Mouse (Mus musculus) heart, adult 18-20 months (tissue): ENCODE measurements around the gene Habp2. TPM values are rescaled to one million over a fixed set of nuclear protein-coding genes. Genes with fewer than 3 reads are reported as not detected.

Source experiments
- DNase-seq, 2 experiments: peaks; one replicate each; pipeline ENCODE4 v3.0.0; 2021 to 2022; ENCODE audit warnings: mixed read lengths in 1 of 2
- total RNA-seq, 2 experiments: library from RNA; stranded (reverse); gene quantifications; 2 replicates each; pipeline ENCODE4 v1.2.3; 2021

Gene Habp2
- total RNA-seq, 2 experiments from 2014 or later = not detected

GRCm38 (mm10) chr19:56363721-56364460 is 77.0 kb downstream of the Habp2 start:
- no peak for DNase-seq

DNA sequence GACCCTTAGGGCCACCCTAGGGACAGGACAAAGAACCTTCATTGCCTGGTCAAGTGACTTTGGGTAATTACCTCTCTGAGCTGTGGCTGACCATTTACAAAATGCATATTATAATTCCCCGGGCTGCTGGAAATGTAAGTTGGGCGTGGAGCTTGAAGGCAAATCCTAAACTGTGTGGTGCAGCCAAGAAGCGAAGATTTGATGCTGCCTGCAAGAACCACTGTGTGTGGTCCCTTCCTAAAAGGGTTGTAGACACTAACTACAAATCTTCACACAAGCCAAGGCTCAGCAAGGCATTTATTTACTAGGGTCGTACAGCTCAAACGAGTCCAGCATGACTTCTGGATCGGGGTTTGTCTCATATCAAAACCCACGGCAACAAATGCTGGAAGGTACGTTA is 77.6 kb downstream of the Habp2 start:
- no peak for DNase-seq

DNA sequence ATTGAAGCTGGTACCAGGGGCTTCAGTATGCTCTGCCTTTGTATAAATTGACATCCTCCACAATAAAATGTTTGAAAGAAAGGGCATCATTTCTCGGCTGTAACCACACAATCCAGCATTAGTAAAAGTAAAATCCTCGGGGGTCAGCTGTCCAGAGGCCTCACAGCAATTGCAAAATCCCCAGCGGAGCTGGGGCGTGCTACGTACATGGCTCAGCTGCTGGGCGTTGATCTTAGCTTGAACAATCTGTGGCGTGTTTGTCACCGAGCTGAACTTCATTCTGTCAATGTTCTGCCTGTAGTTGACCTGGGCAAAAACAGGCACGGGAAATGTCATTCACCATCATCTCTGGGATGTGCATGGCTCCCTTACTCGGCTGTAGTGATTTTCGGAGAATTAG is 79.2 kb downstream of the Habp2 start:
- peak in 1 of 2 experiments; percentile 27 for DNase-seq

DNA sequence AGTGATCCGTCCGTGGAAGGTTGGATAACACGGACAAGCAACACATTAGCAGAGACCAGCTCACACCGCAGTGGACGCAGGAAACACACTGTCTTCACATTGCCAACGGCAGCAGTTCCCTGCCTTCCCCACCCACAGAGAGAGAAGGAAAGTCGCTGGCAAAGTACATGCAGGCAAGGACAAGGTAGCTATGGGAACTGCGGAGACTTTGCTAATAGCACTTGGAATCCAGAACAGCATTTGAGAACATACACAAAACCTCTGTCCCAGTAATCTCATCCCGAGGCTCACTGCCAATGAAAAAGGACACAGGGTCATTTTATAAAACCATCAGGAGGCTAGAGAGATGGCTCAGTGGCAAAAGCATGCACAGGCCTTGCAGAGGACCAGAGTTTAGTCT is 79.7 kb downstream of the Habp2 start:
- peak in 1 of 2 experiments; percentile 31 for DNase-seq

DNA sequence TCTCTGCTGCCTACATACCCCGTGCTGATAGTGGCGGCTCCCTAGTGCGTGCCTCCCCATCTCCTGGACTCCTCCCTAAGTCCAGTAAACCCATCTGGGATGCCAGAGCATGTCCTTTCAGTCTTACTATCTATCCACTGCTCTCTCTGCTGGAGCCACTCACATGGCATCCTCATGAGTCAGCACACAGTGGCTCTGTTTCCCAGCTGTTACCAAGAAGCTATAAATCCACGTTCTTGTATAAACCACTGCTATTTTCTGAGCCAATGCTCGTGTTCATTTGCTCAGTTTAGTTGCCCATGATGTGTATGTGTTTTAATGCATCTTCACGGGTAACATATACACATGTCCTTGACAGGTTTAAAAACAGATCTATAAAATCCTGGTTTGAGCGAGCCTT is 80.8 kb downstream of the Habp2 start:
- DNase-seq = no peak

DNA sequence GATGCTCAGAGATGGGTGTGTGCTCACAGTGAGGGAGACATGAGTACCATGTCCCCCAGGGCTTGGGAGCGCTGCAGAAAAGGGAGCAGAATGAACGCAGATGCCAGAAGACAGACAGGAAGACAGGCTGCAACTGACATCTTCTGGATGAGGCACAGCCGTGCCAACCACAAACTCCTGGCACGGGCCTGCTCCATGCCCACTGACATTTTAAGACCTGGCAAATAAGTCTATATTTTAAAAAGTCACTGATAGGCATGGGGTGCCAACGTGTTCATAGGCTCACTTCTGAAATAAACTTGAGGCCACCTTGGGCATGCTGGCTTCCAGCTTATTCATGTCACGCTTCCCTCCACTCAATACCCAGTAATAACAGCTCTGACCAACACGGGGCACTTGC is 82.0 kb downstream of the Habp2 start:
- DNase-seq = no peak

Other genes starting within 250 kb of the Habp2 start
- 100 to 1,000 TPM; 379 to 400 TPM for gene Nrap, start 102.9 kb downstream of the Habp2 start, total RNA-seq
- 10 to 100 TPM in 1 of 2 experiments, 1 to 10 TPM in 1; 9.1 to 12.2 TPM for gene Casp7, start 110.0 kb downstream of the Habp2 start, total RNA-seq
- not detected for gene Plekhs1, start 174.5 kb downstream of the Habp2 start, total RNA-seq